Mouse (Mus musculus): ENCODE results near the gene Ethe1.

DNA sequence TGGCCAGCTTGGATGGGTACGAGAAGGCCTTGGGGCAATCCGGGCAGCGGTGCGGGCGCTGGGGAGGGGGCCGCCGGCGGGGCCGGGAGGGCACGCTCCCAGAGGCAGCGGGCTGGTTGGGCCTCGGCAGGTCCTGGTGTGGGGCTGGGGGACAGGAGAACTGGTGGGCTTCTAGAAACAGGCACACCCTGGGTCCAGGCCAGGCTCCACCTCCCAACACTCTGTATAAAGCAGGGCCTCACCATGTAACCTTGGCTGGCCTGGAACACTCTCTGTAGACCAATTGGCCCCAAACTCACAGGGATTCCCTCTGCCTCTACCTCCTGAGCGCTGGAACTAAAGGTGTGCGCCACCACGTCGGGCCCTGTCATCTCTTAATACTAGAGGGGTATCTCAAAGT lies 1.3 kb upstream of the Ethe1 start:
- TF ChIP-seq CTCF (IDR thresholded peaks at IDR 0.05; ENCODE audit: control insufficient read depth, insufficient read depth, insufficient read length) (no peak), USF1 (IDR thresholded peaks at IDR 0.05; ENCODE audit: low read depth) (no peak), MYOG (IDR thresholded peaks at IDR 0.05; ENCODE audit: control insufficient read depth, extremely low read depth, insufficient read length) (no peak)

Measured in C2C12 (cell line).